Mouse (Mus musculus) cortical plate, adult 2 months (tissue): Measurements from ENCODE around the gene Wapl.

Source experiments
- CTCF ChIP-seq: fragments of 200-500 bp; IDR thresholded peaks from 2 replicates; pipeline ENCODE4 v1.5.1; 2011; ENCODE audit warnings: mild to moderate bottlenecking, control low read depth, low read length; ENCODE audit not compliant: insufficient read depth; ENCODE audit errors: extremely low read depth
- POLR2A ChIP-seq: fragments of 200-500 bp; IDR thresholded peaks from 2 replicates; pipeline ENCODE4 v1.6.1; 2011; ENCODE audit warnings: mild to moderate bottlenecking, low read length, control low read depth; ENCODE audit not compliant: insufficient read depth; ENCODE audit errors: extremely low read depth

- no peak for TF ChIP-seq POLR2A
- TF ChIP-seq CTCF = no peak
Measured at GRCm38 (mm10) chr14:34660788-34661591, 12.7 kb upstream of the Wapl start.
